Mouse (Mus musculus) ZHBTc4 (cell line): ENCODE results near the gene Abhd10.
A peak's percentile ranks its signal among the peaks of the same experiment; 100 is the strongest.

Experiments used
- DNase-seq: peaks from one replicate; pipeline ENCODE4 v3.0.0-alpha.2; 2011; ENCODE audit warnings: low read depth, low spot score

The Abhd10 gene

GRCm38 (mm10) chr16:45724742-45725102 lies 18.0 kb downstream of the Abhd10 start:
- peak; percentile 82 for DNase-seq

GRCm38 (mm10) chr16:45724061-45724741 lies 18.6 kb downstream of the Abhd10 start, which contains the start of gene Tagln3:
Gene Tagln3 (minus strand): TSS chr16:45724608.
- peak; percentile 59 for DNase-seq

GRCm38 (mm10) chr16:45723172-45723901 lies 19.4 kb downstream of the Abhd10 start:
- DNase-seq = no peak

GRCm38 (mm10) chr16:45722460-45722951 lies 20.2 kb downstream of the Abhd10 start:
- no peak for DNase-seq

- no peak for DNase-seq
These were observed 22.6 kb downstream of the Abhd10 start for GRCm38 (mm10) chr16:45720022-45720630.

- no peak for DNase-seq
These were observed 24.5 kb downstream of the Abhd10 start for GRCm38 (mm10) chr16:45718296-45718695.

GRCm38 (mm10) chr16:45714489-45715150 lies 28.1 kb downstream of the Abhd10 start:
- no peak for DNase-seq

- DNase-seq = no peak
These were observed 28.9 kb downstream of the Abhd10 start for GRCm38 (mm10) chr16:45713878-45714277.

GRCm38 (mm10) chr16:45713261-45713660 lies 29.5 kb downstream of the Abhd10 start:
- DNase-seq = no peak

GRCm38 (mm10) chr16:45711263-45711662 lies 31.5 kb downstream of the Abhd10 start:
- DNase-seq = peak; percentile 42

GRCm38 (mm10) chr16:45699301-45699700 lies 43.5 kb downstream of the Abhd10 start:
- no peak for DNase-seq

GRCm38 (mm10) chr16:45697996-45698395 lies 44.8 kb downstream of the Abhd10 start:
- DNase-seq = no peak

- no peak for DNase-seq
These were observed 47.2 kb downstream of the Abhd10 start for GRCm38 (mm10) chr16:45695445-45696160.

- DNase-seq = no peak
These were observed 49.2 kb downstream of the Abhd10 start, which contains the start of gene Tmprss7 for GRCm38 (mm10) chr16:45693558-45693957. Gene Tmprss7 (minus strand): TSS chr16:45693658.

GRCm38 (mm10) chr16:45692851-45693250 lies 49.9 kb downstream of the Abhd10 start:
- no peak for DNase-seq

- peak; percentile 54 for DNase-seq
These were observed 52.6 kb downstream of the Abhd10 start for GRCm38 (mm10) chr16:45690178-45690577.

GRCm38 (mm10) chr16:45686833-45687232 lies 55.9 kb downstream of the Abhd10 start:
- DNase-seq = no peak

- no peak for DNase-seq
These were observed 57.5 kb downstream of the Abhd10 start for GRCm38 (mm10) chr16:45685295-45685694.

GRCm38 (mm10) chr16:45684815-45685214 lies 57.9 kb downstream of the Abhd10 start:
- DNase-seq = peak; percentile 62
